Mouse (Mus musculus) kidney, postnatal 25 days (tissue): ENCODE data around the gene Hecw2.

Experiments used
- DNase-seq, 2 experiments: peaks; one replicate each; pipeline ENCODE4 v3.0.0; 2021; ENCODE audit warnings: mixed read lengths in 2 of 2

Gene Hecw2

DNA sequence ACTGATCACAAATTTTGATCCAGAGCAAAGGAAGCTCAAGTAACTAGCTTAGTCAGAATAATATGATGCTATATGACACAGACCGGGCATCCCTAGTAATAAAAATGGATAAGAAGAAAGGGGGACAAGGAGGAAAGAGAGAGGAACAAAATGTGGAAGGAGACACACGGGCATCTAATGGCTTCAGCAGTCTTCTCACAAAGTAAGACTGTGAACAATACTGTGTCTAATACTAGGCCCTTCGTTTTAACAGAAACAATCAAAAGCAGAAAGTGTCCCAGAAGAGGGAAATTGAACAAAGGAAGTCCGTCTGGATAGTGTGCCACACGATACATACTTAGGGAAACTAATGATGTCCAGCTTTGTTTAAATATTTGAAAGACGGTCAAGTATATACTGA, 419.9 kb downstream of the Hecw2 start:
- no peak for DNase-seq

DNA sequence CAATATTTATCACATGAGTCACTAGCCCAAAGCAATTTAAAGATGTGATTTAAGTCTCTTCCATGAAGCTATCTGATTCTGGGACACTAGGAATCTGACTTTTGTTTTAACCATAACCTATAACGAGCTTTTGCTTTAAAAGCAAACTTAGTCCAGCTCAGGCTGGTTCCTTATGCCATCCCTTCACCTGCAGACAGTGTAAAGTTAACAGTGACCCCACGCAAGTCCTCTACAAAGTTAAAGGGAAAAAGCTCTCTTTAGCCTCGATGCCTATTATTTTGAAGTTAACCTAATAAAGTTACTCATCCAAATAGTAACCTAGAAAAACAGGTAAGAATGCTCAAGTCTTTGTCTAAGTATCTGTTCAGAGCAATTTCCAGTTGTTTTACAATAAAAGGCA, 420.4 kb downstream of the Hecw2 start:
- DNase-seq: no peak

DNA sequence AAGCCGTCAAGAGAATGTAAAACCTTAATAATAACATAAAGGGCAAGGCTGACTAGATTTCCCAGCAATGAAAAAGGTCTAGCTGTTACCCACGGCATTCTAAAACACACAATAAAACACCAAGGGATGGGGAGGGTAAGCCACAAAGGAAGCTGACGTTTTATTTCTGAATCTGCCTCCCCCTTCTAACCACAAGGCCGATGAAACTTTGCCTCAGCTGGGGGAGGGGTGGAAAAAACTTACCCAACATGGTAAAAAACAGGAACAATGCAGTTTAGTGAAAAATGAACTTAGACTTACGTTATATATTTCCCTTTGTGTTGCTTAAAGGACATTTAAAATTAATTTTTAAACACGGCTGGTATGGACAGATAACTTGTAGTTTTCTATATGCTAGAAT, 421.0 kb downstream of the Hecw2 start:
- DNase-seq: no peak

DNA sequence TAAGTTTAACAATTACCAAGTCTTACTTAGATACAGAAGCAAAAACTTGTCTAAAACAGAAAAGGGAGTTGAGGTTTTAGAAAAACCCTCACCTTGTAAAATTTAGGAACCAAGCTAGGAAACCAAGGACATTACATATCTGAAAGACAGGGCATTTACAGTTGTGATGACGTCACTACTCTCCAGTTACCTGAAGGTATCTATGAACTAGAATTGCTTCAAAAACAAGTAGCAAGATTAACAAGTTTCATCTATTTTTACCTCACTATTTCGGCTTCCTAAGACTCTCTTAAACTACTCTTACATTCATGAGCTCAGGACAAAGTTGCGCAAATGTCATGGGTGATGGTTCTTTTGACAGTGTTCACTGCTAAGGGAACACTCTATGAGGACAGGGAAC, 422.0 kb downstream of the Hecw2 start:
- no peak for DNase-seq

DNA sequence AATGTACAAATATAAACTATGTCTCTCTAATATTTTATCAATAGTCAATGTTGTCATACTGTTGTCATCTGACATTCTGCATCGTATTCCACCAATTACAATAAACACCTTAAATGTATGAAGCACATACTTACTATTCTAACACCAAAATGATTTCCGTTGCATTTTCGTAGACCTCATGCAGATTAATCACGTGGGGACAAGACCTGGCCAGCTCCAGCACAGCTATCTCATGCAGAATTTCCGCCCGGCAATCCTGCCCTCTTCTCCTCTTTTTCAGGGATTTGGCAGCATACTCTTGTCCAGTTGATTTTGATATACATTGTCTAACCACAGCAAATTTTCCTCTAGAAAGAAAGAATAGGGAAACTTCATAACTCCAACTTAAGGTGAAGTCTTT, 423.5 kb downstream of the Hecw2 start:
- no peak for DNase-seq

DNA sequence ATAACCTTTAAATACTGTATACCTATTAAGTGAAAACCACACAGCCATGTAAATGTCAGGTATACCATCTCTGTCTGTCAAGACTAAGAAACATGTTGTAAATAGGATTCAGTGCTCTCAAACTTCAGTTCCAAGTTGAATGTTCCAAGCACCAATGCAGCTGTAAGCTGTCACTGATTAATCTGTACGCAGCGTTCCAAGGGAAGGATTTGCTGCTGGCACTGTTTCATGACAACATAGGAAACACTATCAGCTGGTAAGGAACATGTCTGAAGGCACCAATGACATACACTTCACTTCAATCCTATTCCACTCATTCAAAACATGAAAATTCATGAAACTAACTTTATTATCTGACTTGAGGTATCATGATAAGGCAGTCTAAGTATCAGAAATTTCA, 428.9 kb downstream of the Hecw2 start:
- peak; percentile 9 to 40 for DNase-seq

DNA sequence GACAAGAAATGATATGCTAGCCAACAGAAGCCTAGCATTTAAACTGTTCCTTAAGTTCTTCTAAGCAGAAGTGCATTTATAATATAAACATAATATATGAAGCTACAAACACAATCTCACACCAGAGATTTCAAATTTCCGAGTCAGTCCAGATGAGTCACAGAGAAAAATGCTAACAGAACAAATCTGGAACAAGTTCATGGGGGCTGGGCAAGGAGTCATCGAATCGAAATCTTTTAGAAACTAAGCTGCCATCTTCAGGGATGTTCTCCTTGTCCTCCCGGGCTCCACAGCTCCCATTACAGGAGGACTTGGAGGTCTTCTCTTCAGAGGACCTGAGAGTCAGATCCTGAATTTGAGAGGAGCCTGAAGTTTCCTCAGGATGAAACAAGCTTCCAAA, 437.7 kb downstream of the Hecw2 start:
- no peak for DNase-seq
